22 mouse cellular contexts compared by ENCODE assay signal in genomic region chr16:40187987-40188590, GRCm38 (mm10).
A peak's percentile ranks its signal among the peaks of the same experiment; 100 is the strongest.
DNase-seq lines count a peak whose midpoint lies in the region; ATAC-seq and TF ChIP-seq lines count a peak whose summit lies in the region.
"Had no signal": no experiment of that assay in that cellular context is flagged by ENCODE, and none has a peak within 500 bp of the region (broad histone marks: within the 10 kb centered on the region; RNA-seq: fewer than 3 reads in every experiment).

No protein-coding gene starts in this region.

- H3K4me1 ChIP-seq in hindbrain, embryonic 15.5 days (replicated peaks): 0 out of 2 replicates have a peak, but pooled peaks cover under 1% of the 10 kb centered on the region
- H3K4me1 ChIP-seq in hindbrain, embryonic 11.5 days (replicated peaks; ENCODE audit: control insufficient read depth, insufficient read depth, low read length): no peaks in the 10 kb centered on the region
- no peaks in the 10 kb centered on the region for H3K4me1 ChIP-seq in midbrain, embryonic 14.5 days (ENCODE audit: control insufficient read depth, insufficient read depth, low read length)
- H3K4me1 ChIP-seq in midbrain, postnatal 0 days (ENCODE audit: insufficient read depth, low read length): no peaks in the 10 kb centered on the region
- no peaks in the 10 kb centered on the region for H3K4me1 ChIP-seq in neural tube, embryonic 14.5 days (ENCODE audit: control insufficient read depth, insufficient read depth, low read length)
- H3K4me1 ChIP-seq: embryonic facial prominence, embryonic 10.5 days; embryonic facial prominence, embryonic 13.5 days; forebrain, embryonic 15.5 days had no signal

- H3K4me2 ChIP-seq in hindbrain, embryonic 15.5 days: no peak overlapping the region
- no peak overlapping the region for H3K4me2 ChIP-seq in hindbrain, embryonic 11.5 days (replicated peaks; ENCODE audit: low read depth, low read length)
- H3K4me2 ChIP-seq in midbrain, embryonic 14.5 days (ENCODE audit: low read length): no peak overlapping the region
- H3K4me2 ChIP-seq in midbrain, postnatal 0 days (ENCODE audit: low read depth, low read length, poor library complexity, severe bottlenecking): no peak overlapping the region
- H3K4me2 ChIP-seq in neural tube, embryonic 14.5 days (ENCODE audit: low read depth, low read length): no peak overlapping the region
- H3K4me2 ChIP-seq: embryonic facial prominence, embryonic 13.5 days; forebrain, embryonic 15.5 days; heart, embryonic 11.5 days had no signal

- TF ChIP-seq CTCF in midbrain, postnatal 0 days (IDR thresholded peaks at IDR 0.05): no peak

- H3K27me3 ChIP-seq in hindbrain, embryonic 15.5 days: no peaks in the 10 kb centered on the region
- no peaks in the 10 kb centered on the region for H3K27me3 ChIP-seq in hindbrain, embryonic 11.5 days (ENCODE audit: control insufficient read depth, insufficient read depth, low read length)
- no peaks in the 10 kb centered on the region for H3K27me3 ChIP-seq in midbrain, embryonic 14.5 days (ENCODE audit: control insufficient read depth, insufficient read depth, low read length)
- H3K27me3 ChIP-seq in midbrain, postnatal 0 days (ENCODE audit: insufficient read depth, low read length): no peaks in the 10 kb centered on the region
- no peaks in the 10 kb centered on the region for H3K27me3 ChIP-seq in neural tube, embryonic 14.5 days (ENCODE audit: control insufficient read depth, insufficient read depth, low read length)
- H3K27me3 ChIP-seq: embryonic facial prominence, embryonic 13.5 days; forebrain, embryonic 15.5 days had no signal

- H3K36me3 ChIP-seq in hindbrain, embryonic 15.5 days: no peaks in the 10 kb centered on the region
- no peaks in the 10 kb centered on the region for H3K36me3 ChIP-seq in hindbrain, embryonic 11.5 days (ENCODE audit: control insufficient read depth, insufficient read depth, low read length)
- H3K36me3 ChIP-seq in midbrain, embryonic 14.5 days (ENCODE audit: control insufficient read depth, insufficient read depth, low read length): no peaks in the 10 kb centered on the region
- H3K36me3 ChIP-seq in midbrain, postnatal 0 days (ENCODE audit: insufficient read depth, low read length): no peaks in the 10 kb centered on the region
- H3K36me3 ChIP-seq in neural tube, embryonic 14.5 days (ENCODE audit: control insufficient read depth, insufficient read depth, low read length): no peaks in the 10 kb centered on the region
- H3K36me3 ChIP-seq: embryonic facial prominence, embryonic 10.5 days; embryonic facial prominence, embryonic 13.5 days; forebrain, embryonic 15.5 days had no signal

- H3K4me3 ChIP-seq in hindbrain, embryonic 15.5 days: no peak overlapping the region
- no peak overlapping the region for H3K4me3 ChIP-seq in hindbrain, embryonic 11.5 days (ENCODE audit: low read depth, low read length)
- no peak overlapping the region for H3K4me3 ChIP-seq in midbrain, embryonic 14.5 days (replicated peaks; ENCODE audit: low read depth, low read length)
- no peak overlapping the region for H3K4me3 ChIP-seq in midbrain, postnatal 0 days (ENCODE audit: low read depth, low read length)
- no peak overlapping the region for H3K4me3 ChIP-seq in neural tube, embryonic 14.5 days (ENCODE audit: low read depth, low read length)
- H3K4me3 ChIP-seq: embryonic facial prominence, embryonic 10.5 days; embryonic facial prominence, embryonic 13.5 days; erythroblast, embryonic 14.5 days; forebrain, embryonic 15.5 days; gastrocnemius, adult 2 months had no signal

- no peak overlapping the region for H3K9ac ChIP-seq in hindbrain, embryonic 15.5 days
- no peak overlapping the region for H3K9ac ChIP-seq in hindbrain, embryonic 11.5 days (ENCODE audit: low read depth, low read length)
- no peak overlapping the region for H3K9ac ChIP-seq in midbrain, embryonic 14.5 days (replicated peaks; ENCODE audit: low read length)
- H3K9ac ChIP-seq in midbrain, postnatal 0 days (replicated peaks; ENCODE audit: low read length, poor library complexity, severe bottlenecking): no peak overlapping the region
- no peak overlapping the region for H3K9ac ChIP-seq in neural tube, embryonic 14.5 days (replicated peaks; ENCODE audit: low read depth, low read length)
- H3K9ac ChIP-seq: embryonic facial prominence, embryonic 13.5 days; forebrain, embryonic 15.5 days had no signal

- WGBS in hindbrain, embryonic 15.5 days: 47% methylated on average over 4 of the region's 4 CpGs
- 66% methylated on average over 4 of the region's 4 CpGs for WGBS in hindbrain, embryonic 11.5 days
- WGBS in midbrain, embryonic 14.5 days: 55% methylated on average over 4 of the region's 4 CpGs
- 55% methylated on average over 4 of the region's 4 CpGs for WGBS in midbrain, postnatal 0 days
- 41% methylated on average over 4 of the region's 4 CpGs for WGBS in neural tube, embryonic 14.5 days

- ATAC-seq in hindbrain, embryonic 15.5 days (ENCODE audit: low FRiP score, low read depth): peak; percentile 42; the same call in 1 of the 2 replicates
- ATAC-seq in hindbrain, embryonic 11.5 days (ENCODE audit: low FRiP score): no peak
- ATAC-seq in midbrain, embryonic 14.5 days (ENCODE audit: low FRiP score, low TSS enrichment): no peak
- no peak for ATAC-seq in midbrain, postnatal 0 days (ENCODE audit: low FRiP score)
- ATAC-seq in neural tube, embryonic 14.5 days (ENCODE audit: low read depth): peak; percentile 70; the same call in 1 of the 2 replicates
- ATAC-seq: CD4-positive, CD25-positive, alpha-beta regulatory T cell, adult 4 months; forebrain, embryonic 15.5 days; intestine, postnatal 0 days had no signal

- no peaks in the 10 kb centered on the region for H3K9me3 ChIP-seq in hindbrain, embryonic 15.5 days
- H3K9me3 ChIP-seq in hindbrain, embryonic 11.5 days (ENCODE audit: control insufficient read depth, low read length): no peaks in the 10 kb centered on the region
- no peaks in the 10 kb centered on the region for H3K9me3 ChIP-seq in midbrain, embryonic 14.5 days (ENCODE audit: control insufficient read depth, low read length)
- H3K9me3 ChIP-seq in midbrain, postnatal 0 days (ENCODE audit: low read length): no peaks in the 10 kb centered on the region
- no peaks in the 10 kb centered on the region for H3K9me3 ChIP-seq in neural tube, embryonic 14.5 days (ENCODE audit: control insufficient read depth, low read length)
- H3K9me3 ChIP-seq: embryonic facial prominence, embryonic 10.5 days; embryonic facial prominence, embryonic 13.5 days; forebrain, embryonic 15.5 days had no signal

- H3K27ac ChIP-seq in hindbrain, embryonic 15.5 days (replicated peaks): no peak overlapping the region
- H3K27ac ChIP-seq in hindbrain, embryonic 11.5 days (ENCODE audit: low read depth, low read length): no peak overlapping the region
- no peak overlapping the region for H3K27ac ChIP-seq in midbrain, embryonic 14.5 days (replicated peaks; ENCODE audit: low read depth, low read length)
- no peak overlapping the region for H3K27ac ChIP-seq in midbrain, postnatal 0 days (ENCODE audit: low read depth, low read length)
- no peak overlapping the region for H3K27ac ChIP-seq in neural tube, embryonic 14.5 days (ENCODE audit: low read depth, low read length)
- H3K27ac ChIP-seq: embryonic facial prominence, embryonic 10.5 days; embryonic facial prominence, embryonic 13.5 days; forebrain, embryonic 15.5 days; gastrocnemius, adult 2 months had no signal

- no peak for DNase-seq in hindbrain, embryonic 11.5 days (ENCODE audit: low spot score)
- DNase-seq in midbrain, embryonic 14.5 days: peak; percentile 9
- DNase-seq in midbrain, postnatal 0 days (ENCODE audit: low spot score): no peak
- DNase-seq in urinary bladder, postnatal 4 days (ENCODE audit: low spot score in 2 of 2): no peak
- DNase-seq: adrenal gland, adult 2 months; adrenal gland, postnatal 14 days; cerebellum, adult 11-12 months; cerebellum, adult 8-10 months; cerebellum, postnatal 36 days; embryo, embryonic 11 days; gastrocnemius, adult 2 months; gastrocnemius, postnatal 14 days; heart, adult 11 months had no signal

Comparison
In these comparisons a context has a peak if more than half of its experiments do, and no peak if none do; other contexts are left out.
1. ATAC-seq: peak in hindbrain, embryonic 15.5 days (single experiment) and neural tube, embryonic 14.5 days (single experiment); none in hindbrain, embryonic 11.5 days (single experiment), midbrain, embryonic 14.5 days (single experiment) and midbrain, postnatal 0 days (single experiment).